Mouse (Mus musculus): ENCODE measurements around the gene Ddx6. TPM values are rescaled to one million over a fixed set of nuclear protein-coding genes. Genes with fewer than 3 reads are reported as not detected.

Gene Ddx6
- polyA plus RNA-seq, 1 experiment from 2014 or later, result 28.1 TPM

DNA sequence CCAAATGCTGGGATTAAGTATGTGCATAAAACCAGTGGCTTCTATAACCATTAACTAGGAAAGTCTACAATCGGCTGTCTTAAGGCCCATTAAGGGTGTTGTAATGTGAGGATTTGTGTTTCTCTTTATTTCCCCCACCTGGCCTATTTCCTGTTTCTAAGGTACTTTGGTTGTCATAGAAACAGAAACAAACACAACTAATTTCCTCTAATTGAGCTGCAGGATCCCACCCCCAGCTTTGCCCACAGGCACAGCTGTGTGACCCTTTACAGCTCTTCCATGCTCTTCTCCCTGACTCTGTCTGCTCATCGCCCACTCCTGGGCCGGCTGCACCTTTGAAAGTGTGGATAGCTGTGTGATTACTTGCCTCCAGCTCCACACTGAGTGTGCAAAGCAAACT lies 23.3 kb upstream of the Ddx6 start:
- no peak overlapping the region for H3K4me3 ChIP-seq (replicated peaks)
- H3K27me3 ChIP-seq, result no peaks in the 10 kb centered on the region
- H3K36me3 ChIP-seq, result no peaks in the 10 kb centered on the region
- ATAC-seq, result no peak
- H3K9me3 ChIP-seq, result peaks cover 11% of the 10 kb centered on the region; the same call in 1 of the 2 replicates
- H3K9ac ChIP-seq (replicated peaks), result no peak overlapping the region
- no peak overlapping the region for H3K27ac ChIP-seq
- 60% methylated on average over 3 of the region's 3 CpGs for WGBS
- no peaks in the 10 kb centered on the region for H3K4me1 ChIP-seq (replicated peaks)
- no peak overlapping the region for H3K4me2 ChIP-seq (replicated peaks)

DNA sequence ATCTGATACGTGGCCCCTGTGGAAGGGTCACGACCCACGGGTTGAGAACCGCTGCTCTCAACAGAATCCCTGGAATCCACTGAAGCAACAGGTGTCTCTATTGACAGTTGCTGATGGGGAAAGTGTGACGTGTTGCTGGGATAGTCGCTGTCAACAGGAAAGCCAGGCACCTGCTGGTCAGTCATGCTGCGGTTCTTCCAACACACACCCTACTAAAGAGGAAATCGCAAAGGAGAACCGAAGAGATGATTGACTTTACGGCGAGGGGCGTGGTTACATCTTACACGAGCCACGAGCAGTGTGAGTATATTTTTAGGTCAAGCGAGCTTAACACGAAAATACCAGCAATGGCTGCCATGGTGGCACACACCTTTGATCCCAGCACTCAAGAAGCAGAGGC lies 22.3 kb upstream of the Ddx6 start:
- Histone ChIP-seq H3K36me3 (no peaks in the 10 kb centered on the region), H3K9ac (replicated peaks) (no peak overlapping the region), H3K4me3 (replicated peaks) (no peak overlapping the region), H3K4me1 (replicated peaks) (no peaks in the 10 kb centered on the region), H3K27ac (no peak overlapping the region), H3K9me3 (peaks cover 11% of the 10 kb centered on the region; the same call in 1 of the 2 replicates), H3K27me3 (no peaks in the 10 kb centered on the region), H3K4me2 (replicated peaks) (no peak overlapping the region)
- ATAC-seq, result no peak
- WGBS, result 92% methylated on average over 16 of the region's 16 CpGs

DNA sequence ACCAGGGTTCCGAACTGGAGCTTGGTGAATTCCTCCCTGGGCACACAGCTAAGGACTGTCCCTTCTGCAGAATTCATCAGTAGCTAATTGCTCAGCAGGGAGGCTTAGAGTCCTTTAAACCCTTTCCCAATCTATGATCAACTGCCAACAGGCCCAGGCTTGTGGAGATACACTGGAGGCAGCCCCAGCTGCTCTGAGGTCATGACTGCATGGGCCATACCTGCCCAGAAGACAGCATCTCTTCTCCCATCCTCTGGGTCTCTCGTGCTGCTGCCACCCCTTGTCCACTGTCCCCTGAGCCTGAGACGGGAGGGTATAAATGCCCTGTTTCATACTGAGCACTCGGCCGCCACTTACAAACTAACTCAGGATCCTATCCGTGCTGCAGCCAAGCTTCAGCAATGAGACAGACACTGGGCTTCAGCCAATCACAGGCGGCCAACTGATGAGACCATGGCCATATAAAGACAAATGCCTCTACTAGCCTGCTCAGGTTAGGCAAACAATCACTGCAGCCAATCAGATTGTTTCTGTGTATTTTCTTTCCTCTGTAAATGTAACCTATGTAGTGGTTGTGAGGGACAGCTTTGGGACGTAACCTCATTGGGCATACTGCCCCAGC lies 17.9 kb upstream of the Ddx6 start:
- 69% methylated on average over 8 of the region's 8 CpGs for WGBS
- Histone ChIP-seq H3K4me3 (replicated peaks) (no peak overlapping the region), H3K9me3 (peaks cover 11% of the 10 kb centered on the region; the same call in 1 of the 2 replicates)

DNA sequence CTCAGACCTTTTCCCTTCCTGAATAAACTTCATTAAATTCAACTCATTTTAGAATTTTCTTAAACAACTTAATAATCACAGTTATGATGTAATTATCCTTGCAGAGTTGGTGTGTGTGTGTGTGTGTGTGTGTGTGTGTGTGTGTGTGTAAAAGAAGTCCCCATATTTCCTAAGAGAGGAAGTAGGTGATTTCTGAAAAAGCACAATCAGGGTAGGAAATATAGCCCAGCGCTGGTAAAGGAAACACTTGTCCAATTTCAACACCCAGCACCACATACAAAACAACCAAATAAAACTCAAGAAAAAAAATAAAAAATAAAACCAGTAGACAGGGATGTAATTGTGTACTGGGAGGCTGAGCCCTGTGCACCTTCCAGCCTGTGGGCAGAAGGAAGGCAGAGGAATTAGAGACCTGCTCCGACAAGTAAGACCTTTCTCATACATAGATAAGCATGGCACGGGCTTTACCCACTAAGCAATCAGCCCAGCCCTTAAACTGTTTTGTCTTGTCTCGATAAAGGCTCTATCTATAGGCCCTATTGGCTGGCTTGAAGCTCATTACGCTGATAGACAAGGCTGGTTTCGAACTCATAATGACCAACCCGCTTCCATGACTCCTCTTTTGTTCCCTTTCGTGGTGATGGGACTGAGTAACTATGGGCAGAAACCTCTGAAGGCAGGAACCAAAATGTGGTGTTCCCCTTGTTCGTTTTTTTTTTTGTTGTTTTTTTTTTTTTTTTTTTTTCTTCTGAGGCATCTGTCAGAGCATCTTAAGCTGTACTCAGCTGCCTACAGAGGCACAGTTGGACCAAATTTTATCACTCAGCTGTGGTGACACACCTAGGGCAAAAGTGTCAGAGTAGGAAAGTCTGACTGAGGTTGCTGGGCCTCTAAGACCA lies 17.2 kb upstream of the Ddx6 start:
- Histone ChIP-seq H3K27ac (no peak overlapping the region), H3K36me3 (no peaks in the 10 kb centered on the region), H3K4me1 (replicated peaks) (no peaks in the 10 kb centered on the region), H3K27me3 (no peaks in the 10 kb centered on the region), H3K4me3 (replicated peaks) (no peak overlapping the region), H3K9me3 (peaks cover 11% of the 10 kb centered on the region; the same call in 1 of the 2 replicates), H3K9ac (replicated peaks) (no peak overlapping the region), H3K4me2 (replicated peaks) (no peak overlapping the region)
- no peak for ATAC-seq
- WGBS, result 86% methylated on average over 9 of the region's 9 CpGs

More for the DNA sequence above, 17.9 kb upstream of the Ddx6 start:
- Histone ChIP-seq H3K36me3 (no peaks in the 10 kb centered on the region), H3K9ac (replicated peaks) (no peak overlapping the region), H3K4me1 (replicated peaks) (no peaks in the 10 kb centered on the region), H3K27me3 (no peaks in the 10 kb centered on the region), H3K4me2 (replicated peaks) (no peak overlapping the region), H3K27ac (no peak overlapping the region)
- ATAC-seq, result no peak

DNA sequence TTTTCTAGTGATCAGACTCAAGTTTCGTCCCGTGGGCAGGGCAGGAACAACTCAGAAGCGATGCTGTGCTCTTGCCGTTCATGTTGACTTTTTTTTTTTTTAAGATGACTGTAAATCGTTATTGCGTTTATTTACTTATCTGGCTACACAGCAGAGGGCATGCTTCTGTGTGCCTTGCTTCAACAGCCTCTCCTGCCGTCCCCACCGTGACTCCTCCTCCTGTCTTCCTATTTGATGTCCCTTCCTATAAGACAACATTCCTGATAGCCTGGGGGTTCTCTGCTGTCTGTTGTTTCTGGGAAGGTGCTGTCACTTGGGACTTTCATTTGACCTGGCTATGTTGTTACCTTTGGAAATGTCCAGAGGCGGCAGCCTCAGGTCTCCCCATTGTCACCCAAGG lies 16.1 kb upstream of the Ddx6 start:
- Histone ChIP-seq H3K27me3 (no peaks in the 10 kb centered on the region), H3K9me3 (peaks cover 9% of the 10 kb centered on the region; the same call in 1 of the 2 replicates), H3K4me2 (replicated peaks) (no peak overlapping the region), H3K4me3 (replicated peaks) (no peak overlapping the region), H3K27ac (no peak overlapping the region), H3K36me3 (no peaks in the 10 kb centered on the region), H3K4me1 (replicated peaks) (no peaks in the 10 kb centered on the region), H3K9ac (replicated peaks) (no peak overlapping the region)
- WGBS, result 81% methylated on average over 9 of the region's 9 CpGs
- ATAC-seq, result no peak

DNA sequence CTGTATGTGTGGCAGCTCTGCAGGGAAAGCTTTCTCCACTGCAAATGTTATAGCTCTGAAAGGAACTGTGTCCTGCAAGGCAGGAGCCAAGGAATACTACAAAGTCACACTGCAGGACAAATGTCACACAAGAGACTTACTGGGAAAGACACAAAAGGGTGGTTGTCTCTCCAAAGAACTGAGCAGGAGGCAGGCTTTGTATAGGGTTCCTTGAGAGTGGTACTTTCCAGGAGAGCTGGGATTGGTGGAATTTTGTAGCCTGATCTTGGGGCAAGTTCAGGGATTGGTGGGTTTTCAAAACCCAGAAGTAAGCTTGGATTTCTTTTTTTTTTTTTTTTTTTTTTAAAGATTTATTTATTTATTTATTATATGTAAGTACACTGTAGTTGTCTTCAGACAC lies 15.6 kb upstream of the Ddx6 start:
- ATAC-seq, result no peak
- Histone ChIP-seq H3K4me3 (replicated peaks) (no peak overlapping the region), H3K4me1 (replicated peaks) (no peaks in the 10 kb centered on the region), H3K9ac (replicated peaks) (no peak overlapping the region), H3K36me3 (no peaks in the 10 kb centered on the region), H3K4me2 (replicated peaks) (no peak overlapping the region), H3K9me3 (peaks cover 4% of the 10 kb centered on the region; the same call in 1 of the 2 replicates), H3K27me3 (no peaks in the 10 kb centered on the region), H3K27ac (no peak overlapping the region)

DNA sequence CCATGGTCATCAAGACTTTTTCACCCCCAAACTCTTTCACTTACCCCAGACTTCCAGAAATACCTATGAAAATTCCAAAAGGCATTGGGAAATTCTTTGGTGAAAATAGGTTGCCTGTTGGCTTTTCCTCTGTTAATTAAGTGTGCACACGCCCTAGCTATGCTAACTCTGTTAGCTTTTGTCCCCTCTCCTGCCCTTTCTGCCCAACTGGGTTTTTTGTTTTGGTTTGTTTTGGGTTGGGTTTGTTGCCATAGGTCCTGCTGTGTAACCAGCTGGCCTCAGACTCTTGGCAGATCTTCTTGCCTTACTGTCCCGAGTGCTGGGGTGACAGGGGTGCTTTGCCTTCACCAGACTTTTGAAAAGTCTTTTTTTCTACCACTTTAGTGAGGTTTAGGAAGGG lies 13.7 kb upstream of the Ddx6 start:
- H3K27ac ChIP-seq, result no peak overlapping the region
- no peak for ATAC-seq
- WGBS, result 11% methylated on average over 2 of the region's 2 CpGs
- H3K9ac ChIP-seq (replicated peaks), result no peak overlapping the region
- no peaks in the 10 kb centered on the region for H3K27me3 ChIP-seq
- H3K4me1 ChIP-seq (replicated peaks), result no peaks in the 10 kb centered on the region
- H3K9me3 ChIP-seq, result no peaks in the 10 kb centered on the region
- H3K4me2 ChIP-seq (replicated peaks), result no peak overlapping the region
- H3K36me3 ChIP-seq, result no peaks in the 10 kb centered on the region
- H3K4me3 ChIP-seq (replicated peaks), result no peak overlapping the region

DNA sequence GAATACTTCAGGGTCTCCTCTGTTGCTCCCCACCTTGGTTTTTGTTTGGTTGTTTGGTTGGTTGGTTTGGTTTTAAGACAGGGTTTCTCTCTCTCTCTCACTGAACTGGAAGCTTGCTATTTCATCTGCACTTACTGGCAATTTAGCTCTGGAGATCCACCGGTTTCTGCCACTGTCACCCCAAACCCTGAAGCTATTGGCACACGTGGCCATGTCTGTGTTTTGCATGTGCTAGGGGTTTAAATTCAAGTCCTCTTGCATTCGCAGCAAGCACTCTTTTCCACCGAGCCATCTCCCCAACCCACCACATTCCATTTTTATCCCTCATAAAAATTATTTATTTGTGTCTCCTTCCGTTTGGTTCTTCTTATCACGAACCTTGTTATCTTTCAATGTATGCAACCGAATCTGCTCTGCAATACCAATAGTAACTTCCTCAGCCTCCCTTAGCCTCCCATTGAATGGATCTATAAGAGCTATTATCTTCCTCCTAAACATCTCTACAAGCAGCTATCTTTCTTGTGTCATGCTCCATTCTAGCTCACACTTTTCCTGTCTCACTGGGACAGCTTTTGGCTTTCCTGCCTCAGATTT lies 13.0 kb upstream of the Ddx6 start:
- H3K27ac ChIP-seq, result no peak overlapping the region
- no peak overlapping the region for H3K4me2 ChIP-seq (replicated peaks)
- H3K36me3 ChIP-seq, result no peaks in the 10 kb centered on the region
- no peak overlapping the region for H3K9ac ChIP-seq (replicated peaks)
- no peaks in the 10 kb centered on the region for H3K9me3 ChIP-seq
- H3K4me3 ChIP-seq (replicated peaks), result no peak overlapping the region
- H3K27me3 ChIP-seq, result no peaks in the 10 kb centered on the region
- no peaks in the 10 kb centered on the region for H3K4me1 ChIP-seq (replicated peaks)
- WGBS, result 86% methylated on average over 7 of the region's 7 CpGs
- no peak for ATAC-seq

DNA sequence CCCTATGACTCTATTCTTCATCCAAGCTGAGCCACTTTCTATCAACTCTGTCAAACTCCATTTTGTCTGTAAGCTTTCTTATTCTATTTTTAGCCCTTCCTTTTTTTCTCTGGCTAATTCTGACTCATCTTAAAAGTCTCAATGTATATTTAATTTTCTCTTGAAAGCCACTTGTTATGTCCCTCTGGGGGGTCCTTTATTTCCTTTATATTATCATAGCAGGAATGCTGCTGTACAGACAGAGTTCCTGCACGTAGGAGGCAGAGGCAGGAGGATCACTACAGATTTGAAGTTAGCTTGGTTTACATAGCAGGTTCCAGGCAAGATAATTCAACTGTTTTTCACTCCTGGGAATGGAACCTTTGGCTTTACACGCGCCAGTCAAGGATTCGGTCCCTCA lies 11.5 kb upstream of the Ddx6 start:
- 83% methylated on average over 4 of the region's 4 CpGs for WGBS
- H3K4me2 ChIP-seq (replicated peaks), result no peak overlapping the region

DNA sequence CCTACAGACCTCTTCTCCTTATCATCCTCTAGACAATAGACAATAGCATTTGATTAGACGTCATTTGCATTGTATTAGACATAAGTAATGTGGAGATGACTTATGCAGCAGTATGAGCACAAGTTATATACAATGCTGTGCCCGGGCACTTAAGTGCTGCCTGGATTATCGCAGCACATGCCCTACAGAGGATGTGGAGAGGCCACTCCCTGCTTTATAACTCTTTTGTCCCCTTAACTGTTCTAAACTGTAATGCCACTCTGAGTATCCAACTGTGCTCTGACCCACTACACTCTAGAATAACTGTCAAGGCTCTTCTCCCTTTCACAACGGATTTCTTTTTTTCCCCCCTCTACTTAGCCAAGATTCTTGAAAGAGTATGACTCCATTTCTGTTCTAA lies 10.8 kb upstream of the Ddx6 start:
- Histone ChIP-seq H3K36me3 (no peaks in the 10 kb centered on the region), H3K27me3 (0 out of 2 replicates have a peak, but pooled peaks cover 7% of the 10 kb centered on the region), H3K9me3 (no peaks in the 10 kb centered on the region), H3K27ac (no peak overlapping the region), H3K9ac (replicated peaks) (no peak overlapping the region), H3K4me2 (replicated peaks) (no peak overlapping the region), H3K4me1 (replicated peaks) (peaks cover 8% of the 10 kb centered on the region), H3K4me3 (replicated peaks) (no peak overlapping the region)
- ATAC-seq, result no peak
- WGBS, result 85% methylated on average over 4 of the region's 4 CpGs

More for the DNA sequence above, 11.5 kb upstream of the Ddx6 start:
- no peak overlapping the region for H3K4me3 ChIP-seq (replicated peaks)
- H3K27me3 ChIP-seq, result 0 out of 2 replicates have a peak, but pooled peaks cover 7% of the 10 kb centered on the region
- no peaks in the 10 kb centered on the region for H3K36me3 ChIP-seq
- ATAC-seq, result no peak
- H3K9ac ChIP-seq (replicated peaks), result no peak overlapping the region
- H3K4me1 ChIP-seq (replicated peaks), result peaks cover under 1% of the 10 kb centered on the region; the same call in 1 of the 2 replicates
- H3K9me3 ChIP-seq, result no peaks in the 10 kb centered on the region
- no peak overlapping the region for H3K27ac ChIP-seq

DNA sequence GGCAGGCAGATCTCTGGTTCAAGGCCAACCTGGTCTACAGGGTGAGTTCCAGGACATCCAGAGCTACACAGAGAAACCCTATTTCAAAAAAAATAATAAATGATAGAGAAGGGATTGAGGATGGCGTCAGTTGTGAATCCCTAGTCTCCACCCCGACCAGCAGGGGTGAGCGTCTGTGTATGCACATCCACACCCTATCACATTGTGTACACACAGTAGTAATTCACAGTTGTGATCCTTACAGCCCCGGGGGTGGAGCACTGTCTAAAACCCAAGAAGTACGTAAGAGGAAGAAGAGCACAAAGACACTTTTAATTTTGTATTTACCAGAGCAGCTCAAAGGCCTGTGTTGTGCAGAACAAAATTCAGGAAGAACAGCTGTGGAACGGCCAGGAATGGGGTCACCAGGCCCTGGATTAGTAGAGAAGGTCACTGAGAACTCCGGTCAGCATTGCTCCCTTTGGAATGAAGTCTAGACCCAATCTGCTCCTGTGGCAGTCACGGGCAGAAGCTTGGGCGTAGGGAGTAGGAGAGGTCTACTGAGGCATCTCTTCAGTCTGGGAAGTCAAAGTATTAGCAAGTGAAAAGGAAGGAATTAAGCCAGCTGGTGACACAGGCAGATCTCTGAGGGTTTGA lies 9.7 kb upstream of the Ddx6 start:
- Histone ChIP-seq H3K4me1 (replicated peaks) (peaks cover 17% of the 10 kb centered on the region), H3K27ac (no peak overlapping the region), H3K4me3 (replicated peaks) (no peak overlapping the region), H3K36me3 (no peaks in the 10 kb centered on the region), H3K9ac (replicated peaks) (no peak overlapping the region), H3K4me2 (replicated peaks) (no peak overlapping the region), H3K9me3 (no peaks in the 10 kb centered on the region), H3K27me3 (0 out of 2 replicates have a peak, but pooled peaks cover 7% of the 10 kb centered on the region)
- no peak for ATAC-seq
- WGBS, result 78% methylated on average over 9 of the region's 9 CpGs

DNA sequence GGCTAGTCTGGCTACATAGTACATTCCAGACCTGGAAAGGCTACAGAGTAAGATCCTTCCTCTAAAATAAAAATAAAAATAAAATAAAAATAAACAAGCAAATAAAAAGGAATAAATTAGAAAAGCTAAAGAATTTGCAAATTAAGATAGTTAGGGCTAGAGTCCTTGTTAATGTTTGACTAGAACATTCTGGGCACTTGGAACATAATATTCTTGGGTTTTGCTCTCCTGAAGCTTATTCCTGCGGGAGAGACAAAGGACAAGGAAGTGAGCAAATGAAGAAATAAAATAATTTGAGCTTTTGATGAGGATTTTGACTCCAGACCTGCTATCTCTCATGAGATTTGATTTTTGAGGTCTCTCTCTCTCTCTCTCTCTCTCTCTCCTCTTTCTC lies 9.2 kb upstream of the Ddx6 start:
- Histone ChIP-seq H3K4me1 (replicated peaks) (peaks cover 19% of the 10 kb centered on the region), H3K27ac (no peak overlapping the region), H3K9ac (replicated peaks) (no peak overlapping the region), H3K36me3 (no peaks in the 10 kb centered on the region), H3K27me3 (0 out of 2 replicates have a peak, but pooled peaks cover 7% of the 10 kb centered on the region), H3K4me3 (replicated peaks) (no peak overlapping the region), H3K9me3 (no peaks in the 10 kb centered on the region), H3K4me2 (replicated peaks) (no peak overlapping the region)
- WGBS, result 94% methylated on average over 1 of the region's 1 CpGs
- no peak for ATAC-seq
